Mouse (Mus musculus) kidney, adult 2 months (tissue): ENCODE results near the gene Gm9936.

Source experiments
- CTCF ChIP-seq: fragments of 200-500 bp; conservative IDR thresholded peaks from 2 replicates; pipeline ENCODE4 v1.5.1; 2011; ENCODE audit warnings: low read depth, mild to moderate bottlenecking, control low read depth, low read length, moderate library complexity, mixed read lengths; ENCODE audit not compliant: insufficient read depth, insufficient read length
- POLR2A ChIP-seq: fragments of 200-500 bp; IDR thresholded peaks from one replicate; pipeline ENCODE4 v1.6.1; 2011; ENCODE audit warnings: low read depth, low read length, control low read depth

DNA sequence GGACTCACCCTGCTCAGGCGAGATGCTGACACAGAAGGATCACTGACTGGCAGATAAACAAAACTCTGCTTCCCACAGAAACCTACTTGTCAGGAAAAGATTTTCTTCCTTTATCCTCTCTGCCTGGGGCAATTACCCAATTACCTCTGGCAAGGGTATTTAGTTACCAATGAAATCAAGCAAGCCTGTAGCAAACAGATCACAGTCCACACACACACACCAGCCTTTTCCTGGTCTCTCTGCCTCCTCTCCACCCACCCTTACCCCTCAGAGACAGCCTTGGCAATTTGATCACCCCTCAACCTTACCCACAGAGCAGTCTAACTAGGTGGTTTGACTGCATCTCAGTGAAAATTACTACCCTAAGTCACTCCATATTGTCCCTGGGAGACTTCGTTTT, 30.5 kb upstream of the Gm9936 start:
- TF ChIP-seq CTCF (no peak), POLR2A (no peak)
